Comparison of ENCODE assay signal across 8 mouse cellular contexts in the genomic region with DNA sequence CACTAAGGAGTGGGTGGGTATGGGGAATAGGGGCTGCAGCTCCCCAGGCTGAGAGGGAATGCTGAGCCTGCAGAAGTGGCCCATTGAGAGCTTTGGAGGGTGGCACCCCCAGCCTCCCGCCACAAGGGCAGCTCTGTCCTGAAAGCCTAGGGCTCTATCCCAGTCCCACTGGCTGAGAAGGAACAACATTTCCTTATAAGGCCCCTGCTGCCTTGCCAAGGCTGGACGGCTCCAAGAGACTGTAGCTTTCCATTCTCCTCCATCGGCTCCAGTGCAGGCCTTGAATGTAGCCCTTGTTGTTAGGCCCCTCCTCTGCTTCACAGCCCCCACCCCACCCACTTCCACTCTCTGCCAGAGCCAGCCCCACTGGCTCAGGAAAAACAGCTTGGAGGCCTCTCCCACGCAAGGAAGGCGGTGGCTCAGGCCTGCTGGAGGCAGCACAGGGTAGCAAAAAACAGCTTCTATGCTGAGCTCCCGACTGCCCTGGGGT.
DNase-seq lines count a peak whose midpoint lies in the region; ATAC-seq and TF ChIP-seq lines count a peak whose summit lies in the region.

No protein-coding gene starts in this region.

- DNase-seq in adrenal gland, postnatal 25 days: peak; percentile 61
- DNase-seq in gastrocnemius, postnatal 4 days (ENCODE audit: low spot score in 2 of 2): peak; percentile 68 to 83
- peak; percentile 72 to 83 for DNase-seq in left cerebral cortex, adult 2 months (ENCODE audit: extremely low spot score in 1 of 2, low spot score in 2 of 2)
- peak; percentile 88 for DNase-seq in lung, postnatal 36 days
- peak; percentile 80 to 87 for DNase-seq in right cerebral cortex, postnatal 36 days (ENCODE audit: low spot score in 2 of 2)
- DNase-seq in MN1 (ENCODE audit: low spot score): no peak

- no peak overlapping the region for H3K4me3 ChIP-seq in embryonic facial prominence, embryonic 12.5 days
- H3K4me3 ChIP-seq in intestine, embryonic 15.5 days (replicated peaks): no peak overlapping the region
- no peak overlapping the region for H3K4me3 ChIP-seq in left cerebral cortex, adult 2 months

- no peaks in the 10 kb centered on the region for H3K9me3 ChIP-seq in embryonic facial prominence, embryonic 12.5 days
- H3K9me3 ChIP-seq in intestine, embryonic 15.5 days: no peaks in the 10 kb centered on the region

- H3K27ac ChIP-seq in embryonic facial prominence, embryonic 12.5 days: peak overlapping the region; percentile 60
- H3K27ac ChIP-seq in intestine, embryonic 15.5 days: peak overlapping the region; percentile 32
- H3K27ac ChIP-seq in left cerebral cortex, adult 2 months: peak overlapping the region; percentile 41

- no peak overlapping the region for H3K4me2 ChIP-seq in embryonic facial prominence, embryonic 12.5 days (replicated peaks)
- H3K4me2 ChIP-seq in intestine, embryonic 15.5 days (replicated peaks): no peak overlapping the region

- TF ChIP-seq CTCF in left cerebral cortex, adult 2 months (IDR thresholded peaks at IDR 0.05): peak; percentile 41

- 8% methylated on average over 6 of the region's 6 CpGs for WGBS in embryonic facial prominence, embryonic 12.5 days
- WGBS in intestine, embryonic 15.5 days: 21% methylated on average over 6 of the region's 6 CpGs

- H3K4me1 ChIP-seq in embryonic facial prominence, embryonic 12.5 days: 0 out of 2 replicates have a peak, but pooled peaks cover 10% of the 10 kb centered on the region
- H3K4me1 ChIP-seq in intestine, embryonic 15.5 days (replicated peaks): peaks cover 9% of the 10 kb centered on the region; the same call in 1 of the 2 replicates

- no peaks in the 10 kb centered on the region for H3K36me3 ChIP-seq in embryonic facial prominence, embryonic 12.5 days
- H3K36me3 ChIP-seq in intestine, embryonic 15.5 days: no peaks in the 10 kb centered on the region

- ATAC-seq in embryonic facial prominence, embryonic 12.5 days (ENCODE audit: insufficient number of reproducible peaks, insufficient read depth, low FRiP score, low TSS enrichment): peak; percentile 93
- ATAC-seq in intestine, embryonic 15.5 days: peak; percentile 95

- no peaks in the 10 kb centered on the region for H3K27me3 ChIP-seq in embryonic facial prominence, embryonic 12.5 days
- H3K27me3 ChIP-seq in intestine, embryonic 15.5 days (replicated peaks): no peaks in the 10 kb centered on the region

- intact Hi-C loops in left cerebral cortex, adult 2 months (cut with DNase I): loop anchor here (1.0 to 10.0 kb wide), 3 partner anchors 293 to 777 kb away; no protein-coding TSS in a partner anchor

- H3K9ac ChIP-seq in embryonic facial prominence, embryonic 12.5 days: no peak overlapping the region
- H3K9ac ChIP-seq in intestine, embryonic 15.5 days: no peak overlapping the region
